Mouse (Mus musculus) urinary bladder, postnatal 14 days (tissue): ENCODE results near the gene Usp19.
A peak's percentile ranks its signal among the peaks of the same experiment; 100 is the strongest.

Source experiments
- DNase-seq: peaks from one replicate; pipeline ENCODE4 v3.0.0; 2021; ENCODE audit warnings: low spot score

The Usp19 gene

GRCm38 (mm10) chr9:108469430-108469829, 21.0 kb upstream of the Usp19 start:
- DNase-seq: no peak

- DNase-seq: no peak
These were observed 20.6 kb upstream of the Usp19 start for GRCm38 (mm10) chr9:108469845-108470244.

- no peak for DNase-seq
These were observed 15.9 kb upstream of the Usp19 start for GRCm38 (mm10) chr9:108474528-108474927.

GRCm38 (mm10) chr9:108478638-108479156, 11.7 kb upstream of the Usp19 start:
- peak; percentile 81 for DNase-seq

- no peak for DNase-seq
These were observed 11.2 kb upstream of the Usp19 start for GRCm38 (mm10) chr9:108479241-108479640.

- peak; percentile 33 for DNase-seq
These were observed 10.6 kb upstream of the Usp19 start, which contains the start of gene Lamb2 for GRCm38 (mm10) chr9:108479721-108480351. Gene Lamb2, plus strand, starts transcription at chr9:108479736.

GRCm38 (mm10) chr9:108480813-108481519, 9.4 kb upstream of the Usp19 start:
- no peak for DNase-seq

GRCm38 (mm10) chr9:108481520-108482210, 8.7 kb upstream of the Usp19 start:
- no peak for DNase-seq

- no peak for DNase-seq
These were observed 7.2 kb upstream of the Usp19 start for GRCm38 (mm10) chr9:108483051-108483790.

- DNase-seq: no peak
These were observed 6.4 kb upstream of the Usp19 start for GRCm38 (mm10) chr9:108484021-108484420.

- DNase-seq: no peak
These were observed 5.0 kb upstream of the Usp19 start for GRCm38 (mm10) chr9:108485301-108485875.

GRCm38 (mm10) chr9:108486973-108487530, 3.4 kb upstream of the Usp19 start:
- no peak for DNase-seq

- no peak for DNase-seq
These were observed 2.0 kb upstream of the Usp19 start for GRCm38 (mm10) chr9:108488403-108488802.

GRCm38 (mm10) chr9:108489215-108489614, 1.2 kb upstream of the Usp19 start:
- no peak for DNase-seq

- DNase-seq: no peak
These were observed 472 bp upstream of the Usp19 start for GRCm38 (mm10) chr9:108489702-108490558.

- DNase-seq: no peak
These were observed 831 bp downstream of the Usp19 start for GRCm38 (mm10) chr9:108491286-108491580.

GRCm38 (mm10) chr9:108492043-108492750, 1.8 kb downstream of the Usp19 start:
- DNase-seq: peak; percentile 26

- no peak for DNase-seq
These were observed 2.8 kb downstream of the Usp19 start for GRCm38 (mm10) chr9:108493246-108493645.

- DNase-seq: no peak
These were observed 3.9 kb downstream of the Usp19 start for GRCm38 (mm10) chr9:108494146-108494825.
